Mouse (Mus musculus): Measurements from ENCODE around the gene Fkbp11. TPM values are rescaled to one million over a fixed set of nuclear protein-coding genes. Genes with fewer than 3 reads are reported as not detected.
A peak's percentile ranks its signal among the peaks of the same experiment; 100 is the strongest.

Fkbp11 gene
- polyA plus RNA-seq, 1 experiment from 2014 or later: 20.4 TPM

- H3K4me3 ChIP-seq (ENCODE audit: low read depth, low read length): peak overlapping the region; percentile 35
- 6% methylated on average over 40 of the region's 40 CpGs for WGBS (ENCODE audit: insufficient replicate concordance)
- H3K27me3 ChIP-seq (ENCODE audit: control insufficient read depth, insufficient read depth, low read length): peaks cover 33% of the 10 kb centered on the region
- H3K27ac ChIP-seq (ENCODE audit: low read depth, low read length): no peak overlapping the region
- peak overlapping the region; percentile 44; the same call in 1 of the 2 replicates for H3K9ac ChIP-seq (ENCODE audit: low read depth, low read length)
- no peaks in the 10 kb centered on the region for H3K9me3 ChIP-seq (replicated peaks; ENCODE audit: control insufficient read depth, low read length)
- no peaks in the 10 kb centered on the region for H3K36me3 ChIP-seq (ENCODE audit: control insufficient read depth, insufficient read depth, low read length)
- peak overlapping the region; percentile 67 for H3K4me2 ChIP-seq
- H3K4me1 ChIP-seq (ENCODE audit: control insufficient read depth, insufficient read depth, low read length): peaks cover 4% of the 10 kb centered on the region
- peak; percentile 59; the same call in 1 of the 2 replicates for ATAC-seq (replicated peaks; ENCODE audit: insufficient number of reproducible peaks, low FRiP score, low TSS enrichment)
These were observed 28.6 kb downstream of the Fkbp11 start for GRCm38 (mm10) chr15:98699190-98700105.

GRCm38 (mm10) chr15:98696216-98696615 is 31.8 kb downstream of the Fkbp11 start:
- ATAC-seq (replicated peaks; ENCODE audit: insufficient number of reproducible peaks, low FRiP score, low TSS enrichment): no peak
- Histone ChIP-seq H3K4me2 (no peak overlapping the region), H3K27me3 (ENCODE audit: control insufficient read depth, insufficient read depth, low read length) (peaks cover 17% of the 10 kb centered on the region), H3K9me3 (replicated peaks; ENCODE audit: control insufficient read depth, low read length) (no peaks in the 10 kb centered on the region), H3K4me1 (ENCODE audit: control insufficient read depth, insufficient read depth, low read length) (peaks cover 21% of the 10 kb centered on the region), H3K27ac (ENCODE audit: low read depth, low read length) (no peak overlapping the region), H3K36me3 (ENCODE audit: control insufficient read depth, insufficient read depth, low read length) (no peaks in the 10 kb centered on the region), H3K4me3 (ENCODE audit: low read depth, low read length) (no peak overlapping the region), H3K9ac (ENCODE audit: low read depth, low read length) (no peak overlapping the region)
- 48% methylated on average over 8 of the region's 8 CpGs for WGBS (ENCODE audit: insufficient replicate concordance)

DNA sequence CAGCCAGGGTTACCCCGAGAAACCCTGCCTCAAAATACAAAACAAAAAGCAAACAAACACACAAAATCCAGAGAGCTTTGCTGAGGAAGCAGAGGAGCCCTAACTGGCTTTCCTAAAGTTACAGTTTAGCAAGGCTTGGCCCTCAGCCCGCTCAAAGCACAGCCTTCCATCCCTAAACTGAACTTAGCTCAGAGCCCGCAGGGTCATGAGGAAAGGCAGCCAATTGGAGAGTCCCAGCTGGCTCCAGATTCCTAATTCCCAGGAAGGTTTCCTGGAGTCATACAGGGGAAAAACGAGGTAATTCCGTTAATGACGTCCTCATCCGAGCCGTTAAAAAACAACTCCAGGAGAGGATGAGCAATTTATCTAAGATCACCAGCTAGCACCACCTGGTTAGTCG is 32.3 kb downstream of the Fkbp11 start:
- Histone ChIP-seq H3K9ac (ENCODE audit: low read depth, low read length) (no peak overlapping the region), H3K27me3 (ENCODE audit: control insufficient read depth, insufficient read depth, low read length) (peaks cover 13% of the 10 kb centered on the region), H3K36me3 (ENCODE audit: control insufficient read depth, insufficient read depth, low read length) (no peaks in the 10 kb centered on the region), H3K4me2 (no peak overlapping the region), H3K27ac (ENCODE audit: low read depth, low read length) (no peak overlapping the region), H3K4me1 (ENCODE audit: control insufficient read depth, insufficient read depth, low read length) (peaks cover 26% of the 10 kb centered on the region), H3K9me3 (replicated peaks; ENCODE audit: control insufficient read depth, low read length) (no peaks in the 10 kb centered on the region), H3K4me3 (ENCODE audit: low read depth, low read length) (no peak overlapping the region)
- 49% methylated on average over 9 of the region's 9 CpGs for WGBS (ENCODE audit: insufficient replicate concordance)
- no peak for ATAC-seq (replicated peaks; ENCODE audit: insufficient number of reproducible peaks, low FRiP score, low TSS enrichment)

GRCm38 (mm10) chr15:98692171-98692715 is 35.8 kb downstream of the Fkbp11 start:
- peak overlapping the region; percentile 82 for H3K27ac ChIP-seq (ENCODE audit: low read depth, low read length)
- no peak overlapping the region for H3K4me3 ChIP-seq (ENCODE audit: low read depth, low read length)
- peaks cover 23% of the 10 kb centered on the region for H3K4me1 ChIP-seq (ENCODE audit: control insufficient read depth, insufficient read depth, low read length)
- H3K27me3 ChIP-seq (ENCODE audit: control insufficient read depth, insufficient read depth, low read length): no peaks in the 10 kb centered on the region
- peak overlapping the region; percentile 12 for H3K4me2 ChIP-seq
- WGBS (ENCODE audit: insufficient replicate concordance): 19% methylated on average over 11 of the region's 11 CpGs
- H3K9me3 ChIP-seq (replicated peaks; ENCODE audit: control insufficient read depth, low read length): no peaks in the 10 kb centered on the region
- no peak overlapping the region for H3K9ac ChIP-seq (ENCODE audit: low read depth, low read length)
- no peaks in the 10 kb centered on the region for H3K36me3 ChIP-seq (ENCODE audit: control insufficient read depth, insufficient read depth, low read length)
- ATAC-seq (replicated peaks; ENCODE audit: insufficient number of reproducible peaks, low FRiP score, low TSS enrichment): peak; percentile 78; the same call in 1 of the 2 replicates

DNA sequence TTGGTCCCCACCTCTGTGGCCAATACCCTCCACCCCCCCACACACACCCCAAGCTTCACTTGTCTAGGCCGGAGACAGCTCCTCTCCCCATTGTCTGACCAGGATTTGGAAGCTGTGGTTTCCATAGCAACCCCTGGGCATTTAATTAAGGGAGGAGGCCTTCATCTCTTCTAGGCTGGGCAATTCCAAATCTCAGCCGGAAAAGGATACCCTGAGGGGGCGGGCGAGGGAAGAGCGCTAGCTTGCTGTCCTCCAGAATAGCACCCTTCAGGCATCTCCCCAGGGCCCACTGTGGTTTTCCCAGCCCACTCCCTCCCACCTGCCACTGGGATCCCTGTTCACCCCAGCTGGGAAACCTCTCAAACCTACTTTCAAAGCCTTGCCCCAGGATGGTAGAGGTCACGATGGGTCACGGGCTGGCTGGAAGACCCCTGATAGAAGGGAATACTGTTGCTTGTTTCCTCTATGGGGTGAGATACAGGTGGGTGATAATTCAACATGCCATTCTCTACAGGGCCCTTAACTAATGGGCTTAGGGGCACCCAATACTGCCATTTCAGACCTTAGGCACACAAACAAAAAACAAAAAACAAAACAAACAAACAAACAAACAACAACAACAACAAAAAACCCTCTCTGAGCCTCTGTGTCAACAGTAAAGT is 36.4 kb downstream of the Fkbp11 start:
- H3K36me3 ChIP-seq (ENCODE audit: control insufficient read depth, insufficient read depth, low read length): no peaks in the 10 kb centered on the region
- no peaks in the 10 kb centered on the region for H3K9me3 ChIP-seq (replicated peaks; ENCODE audit: control insufficient read depth, low read length)
- no peak overlapping the region for H3K4me3 ChIP-seq (ENCODE audit: low read depth, low read length)
- peaks cover 23% of the 10 kb centered on the region for H3K4me1 ChIP-seq (ENCODE audit: control insufficient read depth, insufficient read depth, low read length)
- H3K27ac ChIP-seq (ENCODE audit: low read depth, low read length): peak overlapping the region; percentile 82
- peak overlapping the region; percentile 12; the same call in 1 of the 2 replicates for H3K4me2 ChIP-seq
- WGBS (ENCODE audit: insufficient replicate concordance): 48% methylated on average over 7 of the region's 7 CpGs
- no peaks in the 10 kb centered on the region for H3K27me3 ChIP-seq (ENCODE audit: control insufficient read depth, insufficient read depth, low read length)
- ATAC-seq (replicated peaks; ENCODE audit: insufficient number of reproducible peaks, low FRiP score, low TSS enrichment): no peak
- no peak overlapping the region for H3K9ac ChIP-seq (ENCODE audit: low read depth, low read length)

- H3K9me3 ChIP-seq (replicated peaks; ENCODE audit: control insufficient read depth, low read length): no peaks in the 10 kb centered on the region
- H3K36me3 ChIP-seq (ENCODE audit: control insufficient read depth, insufficient read depth, low read length): no peaks in the 10 kb centered on the region
- no peaks in the 10 kb centered on the region for H3K27me3 ChIP-seq (ENCODE audit: control insufficient read depth, insufficient read depth, low read length)
- 85% methylated on average over 2 of the region's 2 CpGs for WGBS (ENCODE audit: insufficient replicate concordance)
- no peak for ATAC-seq (replicated peaks; ENCODE audit: insufficient number of reproducible peaks, low FRiP score, low TSS enrichment)
- no peak overlapping the region for H3K9ac ChIP-seq (ENCODE audit: low read depth, low read length)
- no peak overlapping the region for H3K4me2 ChIP-seq
- H3K4me3 ChIP-seq (ENCODE audit: low read depth, low read length): no peak overlapping the region
- H3K4me1 ChIP-seq (ENCODE audit: control insufficient read depth, insufficient read depth, low read length): peaks cover 23% of the 10 kb centered on the region
- no peak overlapping the region for H3K27ac ChIP-seq (ENCODE audit: low read depth, low read length)
These were observed 38.3 kb downstream of the Fkbp11 start for GRCm38 (mm10) chr15:98689682-98690081.

GRCm38 (mm10) chr15:98685926-98686325 is 42.1 kb downstream of the Fkbp11 start:
- H3K4me2 ChIP-seq: no peak overlapping the region
- no peak overlapping the region for H3K4me3 ChIP-seq (ENCODE audit: low read depth, low read length)
- no peaks in the 10 kb centered on the region for H3K36me3 ChIP-seq (ENCODE audit: control insufficient read depth, insufficient read depth, low read length)
- no peak overlapping the region for H3K27ac ChIP-seq (ENCODE audit: low read depth, low read length)
- 61% methylated on average over 3 of the region's 3 CpGs for WGBS (ENCODE audit: insufficient replicate concordance)
- H3K27me3 ChIP-seq (ENCODE audit: control insufficient read depth, insufficient read depth, low read length): peaks cover 3% of the 10 kb centered on the region; the same call in 1 of the 2 replicates
- ATAC-seq (replicated peaks; ENCODE audit: insufficient number of reproducible peaks, low FRiP score, low TSS enrichment): no peak
- H3K9ac ChIP-seq (ENCODE audit: low read depth, low read length): no peak overlapping the region
- no peaks in the 10 kb centered on the region for H3K9me3 ChIP-seq (replicated peaks; ENCODE audit: control insufficient read depth, low read length)
- H3K4me1 ChIP-seq (ENCODE audit: control insufficient read depth, insufficient read depth, low read length): peaks cover 8% of the 10 kb centered on the region

GRCm38 (mm10) chr15:98683746-98684145 is 44.3 kb downstream of the Fkbp11 start:
- no peak overlapping the region for H3K4me3 ChIP-seq (ENCODE audit: low read depth, low read length)
- WGBS (ENCODE audit: insufficient replicate concordance): 88% methylated on average over 1 of the region's 1 CpGs
- no peaks in the 10 kb centered on the region for H3K9me3 ChIP-seq (replicated peaks; ENCODE audit: control insufficient read depth, low read length)
- H3K36me3 ChIP-seq (ENCODE audit: control insufficient read depth, insufficient read depth, low read length): no peaks in the 10 kb centered on the region
- H3K4me2 ChIP-seq: no peak overlapping the region
- H3K27me3 ChIP-seq (ENCODE audit: control insufficient read depth, insufficient read depth, low read length): peaks cover 5% of the 10 kb centered on the region; the same call in 1 of the 2 replicates
- no peak overlapping the region for H3K27ac ChIP-seq (ENCODE audit: low read depth, low read length)
- ATAC-seq (replicated peaks; ENCODE audit: insufficient number of reproducible peaks, low FRiP score, low TSS enrichment): no peak
- peaks cover 4% of the 10 kb centered on the region; the same call in 1 of the 2 replicates for H3K4me1 ChIP-seq (ENCODE audit: control insufficient read depth, insufficient read depth, low read length)
- no peak overlapping the region for H3K9ac ChIP-seq (ENCODE audit: low read depth, low read length)
